Mouse (Mus musculus) thymus, adult 2 months (tissue): ENCODE data around the gene H2-DMb1. TPM values are rescaled to one million over a fixed set of nuclear protein-coding genes. Genes with fewer than 3 reads are reported as not detected.
A peak's percentile ranks its signal among the peaks of the same experiment; 100 is the strongest.

ENCODE experiments used
- DNase-seq: peaks from one replicate; pipeline ENCODE4 v3.0.0; 2021
- H3K27ac ChIP-seq: fragments of 200-500 bp; 2 replicates; pipeline ENCODE4 v1.5.1; 2012; ENCODE audit warnings: low read length, control low read depth; ENCODE audit not compliant: control insufficient read depth, insufficient read depth
- H3K27me3 ChIP-seq: fragments of 200-500 bp; 2 replicates; pipeline ENCODE4 v1.6.1; 2012; ENCODE audit warnings: mild to moderate bottlenecking, low read length, moderate library complexity, mixed read lengths; ENCODE audit not compliant: control insufficient read depth, insufficient read depth
- H3K36me3 ChIP-seq: fragments of 200-500 bp; 2 replicates; pipeline ENCODE4 v1.6.1; 2012; ENCODE audit warnings: mild to moderate bottlenecking, low read length, moderate library complexity; ENCODE audit not compliant: control insufficient read depth, insufficient read depth
- H3K4me1 ChIP-seq: fragments of 200-500 bp; replicated peaks from 2 replicates; pipeline ENCODE4 v1.6.1; 2012; ENCODE audit warnings: low read length; ENCODE audit not compliant: control insufficient read depth, insufficient read depth
- H3K4me3 ChIP-seq: fragments of 200-500 bp; 2 replicates; pipeline ENCODE4 v1.5.1; 2012; ENCODE audit warnings: mild to moderate bottlenecking, low read length, control low read depth, moderate library complexity; ENCODE audit not compliant: control insufficient read depth, insufficient read depth
- CTCF ChIP-seq: fragments of 200-500 bp; IDR thresholded peaks from 2 replicates; pipeline ENCODE4 v1.5.1; 2012; ENCODE audit warnings: mild to moderate bottlenecking, control low read depth, low read length, moderate library complexity, borderline replicate concordance; ENCODE audit not compliant: control insufficient read depth, poor library complexity, insufficient read depth; ENCODE audit errors: extremely low read depth
- POLR2A ChIP-seq: fragments of 200-500 bp; IDR thresholded peaks from 2 replicates; pipeline ENCODE4 v1.6.1; 2012; ENCODE audit warnings: mild to moderate bottlenecking, low read length, control low read depth, moderate library complexity; ENCODE audit not compliant: control insufficient read depth, poor library complexity, insufficient read depth; ENCODE audit errors: extremely low read depth
- WGBS: fragments of 180-500 bp; shearing (Covaris S2); methylation state at CpG from one replicate; pipeline ENCODE4 v1.1.7; 2018; 5-methylcytosine and 5-hydroxymethylcytosine counted together
- polyA plus RNA-seq: library from polyadenylated mRNA; depleted of rRNA; stranded (reverse); fragments of >200 nt; gene quantifications from 2 replicates; pipeline ENCODE4 v1.2.3, GENCODE M21; 2012

Gene H2-DMb1
- polyA plus RNA-seq, 1 experiment, result 197 TPM

GRCm38 (mm10) chr17:34118873-34119248, 34.0 kb upstream of the H2-DMb1 start:
- no peaks in the 10 kb centered on the region for H3K27me3 ChIP-seq
- no peak for DNase-seq
- TF ChIP-seq CTCF (no peak), POLR2A (no peak)
- under 1% methylated on average over 38 of the region's 38 CpGs for WGBS
- peaks cover 17% of the 10 kb centered on the region for H3K4me1 ChIP-seq
- H3K36me3 ChIP-seq, result peaks cover 33% of the 10 kb centered on the region
- H3K27ac ChIP-seq, result peak overlapping the region; percentile 43
- H3K4me3 ChIP-seq, result peak overlapping the region; percentile 80

- H3K27ac ChIP-seq, result peak within 1 kb of the TSS; percentile 98
- DNase-seq, result peak; percentile 98
- peak; percentile 100 for TF ChIP-seq POLR2A
- TF ChIP-seq CTCF, result peak; percentile 51; the same call in 1 of the 2 replicates
- peaks cover 27% of the 10 kb centered on the region for H3K36me3 ChIP-seq
- peaks cover 19% of the 10 kb centered on the region for H3K4me1 ChIP-seq
- H3K4me3 ChIP-seq, result peak within 1 kb of the TSS; percentile 80
- no peaks in the 10 kb centered on the region for H3K27me3 ChIP-seq
- under 1% methylated on average over 96 of the region's 96 CpGs for WGBS
Measured at GRCm38 (mm10) chr17:34119249-34120179, 33.4 kb upstream of the H2-DMb1 start, which contains the start of gene H2-DMa. TSS of gene H2-DMa (plus strand) at chr17:34119541.

DNA sequence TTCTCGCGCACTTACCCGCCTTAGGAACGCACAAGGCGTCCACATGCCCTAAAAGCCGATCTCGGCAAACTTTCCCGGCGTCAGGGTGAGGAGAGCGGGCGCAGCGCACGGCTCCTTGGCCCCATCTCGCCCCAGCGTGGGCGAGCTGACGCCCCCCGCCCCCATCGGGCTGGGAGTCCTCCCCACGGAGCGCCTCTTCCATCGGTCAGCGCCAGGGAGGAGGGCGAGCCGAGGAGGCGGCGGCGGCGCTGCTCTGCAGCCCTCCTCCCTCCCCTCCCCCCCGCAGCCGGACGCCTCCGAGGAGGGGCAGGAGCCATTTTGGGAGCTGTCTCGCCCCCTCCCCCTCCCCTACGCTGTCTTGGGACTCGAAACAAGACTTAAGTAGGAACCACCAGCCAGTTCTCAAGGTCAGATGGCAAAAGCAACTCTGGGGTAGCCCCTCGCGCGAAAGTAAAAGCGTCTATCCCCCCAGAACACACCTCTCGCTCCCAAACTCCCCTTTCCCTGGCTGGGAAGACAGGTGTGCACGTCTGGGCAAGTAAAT, 32.6 kb upstream of the H2-DMb1 start:
- no peak for TF ChIP-seq CTCF
- 0 out of 2 replicates have a peak, but pooled peaks have one; percentile 12 for TF ChIP-seq POLR2A
- Histone ChIP-seq H3K36me3 (peaks cover 20% of the 10 kb centered on the region), H3K27me3 (no peaks in the 10 kb centered on the region), H3K4me1 (peaks cover 17% of the 10 kb centered on the region), H3K4me3 (peak overlapping the region; percentile 71), H3K27ac (peak overlapping the region; percentile 98)
- 1% methylated on average over 41 of the region's 42 CpGs for WGBS
- peak; percentile 79 for DNase-seq

DNA sequence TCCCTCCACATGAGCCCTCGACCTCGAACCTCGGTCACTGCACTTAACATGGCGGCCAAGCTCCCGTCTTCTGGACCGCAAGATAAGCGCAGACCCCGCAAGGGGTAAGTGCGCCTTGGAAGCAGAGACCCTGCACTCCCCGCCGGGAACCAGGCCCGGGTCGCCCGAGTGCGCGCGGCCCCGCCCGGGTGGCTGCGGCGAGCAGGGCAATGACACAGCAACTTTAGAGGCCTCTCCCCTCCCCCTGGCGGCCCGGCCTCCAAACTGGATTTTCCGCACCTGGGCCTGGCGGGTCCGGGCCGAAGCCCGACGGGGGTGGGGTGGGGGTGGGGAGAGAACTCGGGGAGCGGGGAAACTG, 32.1 kb upstream of the H2-DMb1 start:
- under 1% methylated on average over 31 of the region's 31 CpGs for WGBS
- Histone ChIP-seq H3K27me3 (no peaks in the 10 kb centered on the region), H3K4me1 (peaks cover 17% of the 10 kb centered on the region), H3K36me3 (peaks cover 14% of the 10 kb centered on the region), H3K4me3 (peak overlapping the region; percentile 71), H3K27ac (peak overlapping the region; percentile 98)
- TF ChIP-seq POLR2A (peak; percentile 39), CTCF (peak; percentile 29; the same call in 1 of the 2 replicates)
- DNase-seq, result peak; percentile 84

- peak; percentile 66 for DNase-seq
- peaks cover 17% of the 10 kb centered on the region for H3K4me1 ChIP-seq
- 0% methylated on average over 34 of the region's 35 CpGs for whole genome bisulfite sequencing
Measured at GRCm38 (mm10) chr17:34121172-34121878, 31.5 kb upstream of the H2-DMb1 start.

DNA sequence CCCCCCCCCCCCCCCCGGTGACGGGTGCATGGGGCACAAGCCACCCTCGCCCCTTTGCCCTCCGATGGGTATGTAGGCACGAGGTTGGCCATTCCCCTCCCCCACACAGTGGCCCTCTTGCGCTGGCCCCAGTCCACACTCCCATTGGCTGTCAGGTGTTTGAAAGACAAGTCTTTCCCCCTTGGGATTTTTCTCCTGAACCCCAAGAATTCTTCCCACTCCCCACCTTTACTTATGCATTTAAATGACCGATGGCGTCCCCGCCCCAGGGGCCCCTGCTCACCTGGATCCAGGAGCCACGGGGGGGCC, 31.0 kb upstream of the H2-DMb1 start:
- DNase-seq, result no peak
- TF ChIP-seq POLR2A (no peak), CTCF (no peak)
- Histone ChIP-seq H3K4me3 (peak overlapping the region; percentile 71), H3K27ac (peak overlapping the region; percentile 98), H3K4me1 (peaks cover 14% of the 10 kb centered on the region), H3K27me3 (no peaks in the 10 kb centered on the region), H3K36me3 (peaks cover 4% of the 10 kb centered on the region)
- 0% methylated on average over 9 of the region's 10 CpGs for WGBS

More at GRCm38 (mm10) chr17:34121172-34121878, 31.5 kb upstream of the H2-DMb1 start:
- peak overlapping the region; percentile 71 for H3K4me3 ChIP-seq
- H3K27me3 ChIP-seq, result no peaks in the 10 kb centered on the region
- TF ChIP-seq CTCF (no peak), POLR2A (no peak)
- peaks cover 9% of the 10 kb centered on the region for H3K36me3 ChIP-seq
- peak overlapping the region; percentile 98 for H3K27ac ChIP-seq
